Mouse (Mus musculus): ENCODE results near the gene Epb41.

Gene Epb41

GRCm38 (mm10) chr4:132074077-132074932 is 816 bp downstream of the Epb41 start, which contains the start of gene Gm10300:
Gene Gm10300, plus strand, starts transcription at chr4:132074697.
- peak; percentile 52 for DNase-seq (ENCODE audit: low spot score)

GRCm38 (mm10) chr4:132072946-132073345 is 2.2 kb downstream of the Epb41 start:
- DNase-seq (ENCODE audit: low spot score) = no peak

DNA sequence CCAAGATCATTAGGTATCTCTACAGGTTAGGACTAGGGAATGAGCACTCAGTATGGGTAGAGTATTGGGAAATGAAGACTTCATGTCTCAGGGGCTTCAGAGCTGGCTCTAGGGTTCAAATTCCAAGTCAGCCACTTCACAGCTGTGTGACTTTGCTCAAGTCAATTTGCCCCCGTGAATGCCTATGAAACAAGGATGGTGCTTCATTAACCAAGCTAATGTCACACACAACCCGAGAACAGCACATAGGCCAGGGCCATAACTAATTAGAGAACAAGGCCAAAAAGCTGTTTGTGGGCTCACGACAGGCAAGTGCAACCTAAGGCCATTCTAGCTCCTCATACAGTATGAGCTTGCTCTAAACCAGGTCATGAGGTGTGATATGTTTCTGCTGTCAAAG is 3.0 kb downstream of the Epb41 start:
- no peak for DNase-seq (ENCODE audit: low spot score)

- no peak for DNase-seq (ENCODE audit: low spot score)
Observed at GRCm38 (mm10) chr4:132071674-132072073, 3.4 kb downstream of the Epb41 start.

- no peak for DNase-seq (ENCODE audit: low spot score)
Observed at GRCm38 (mm10) chr4:132067938-132068235, 7.2 kb downstream of the Epb41 start.

- DNase-seq (ENCODE audit: low spot score) = no peak
Observed at GRCm38 (mm10) chr4:132067112-132067937, 7.8 kb downstream of the Epb41 start.

- DNase-seq (ENCODE audit: low spot score) = no peak
Observed at GRCm38 (mm10) chr4:132066101-132066773, 8.9 kb downstream of the Epb41 start.

DNA sequence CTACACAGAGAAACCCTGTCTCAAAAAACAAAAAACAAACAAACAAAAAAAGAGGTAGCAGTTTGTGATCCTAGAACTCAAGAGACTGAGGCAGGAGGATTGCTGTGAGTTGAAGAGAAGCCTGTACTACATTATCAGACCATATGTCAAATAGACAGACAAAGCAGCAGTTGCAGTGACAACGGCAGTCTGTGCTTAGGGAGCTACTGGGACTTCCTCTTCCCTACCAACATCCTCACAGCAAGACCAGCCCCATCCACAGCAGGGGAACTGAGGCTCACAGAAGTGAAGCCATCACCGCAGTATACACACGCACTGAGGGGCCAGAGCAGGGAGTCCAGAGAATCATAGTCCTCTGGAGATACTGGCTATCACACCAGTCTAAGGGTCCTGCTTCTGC is 9.5 kb downstream of the Epb41 start:
- DNase-seq (ENCODE audit: low spot score) = no peak

DNA sequence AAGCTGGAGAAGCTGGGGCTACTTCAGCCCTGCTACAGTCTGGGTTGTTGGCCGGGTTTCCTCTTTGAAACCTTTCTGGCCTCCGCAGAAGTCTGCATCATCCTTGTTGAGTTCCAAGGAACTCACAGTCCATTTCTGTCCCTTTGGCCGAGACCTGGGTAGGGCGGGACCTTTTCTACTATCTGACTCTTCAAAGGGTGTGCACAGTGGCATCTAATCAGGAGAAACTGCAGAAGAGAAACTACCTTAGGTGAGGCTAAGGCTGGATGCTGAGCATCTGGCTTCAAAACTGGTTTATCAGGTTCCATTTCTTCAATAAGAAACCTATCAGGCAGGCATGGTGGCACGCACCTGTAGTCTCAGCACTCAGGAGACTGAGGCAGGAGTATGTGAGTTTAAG is 10.6 kb downstream of the Epb41 start:
- DNase-seq (ENCODE audit: low spot score) = no peak

DNA sequence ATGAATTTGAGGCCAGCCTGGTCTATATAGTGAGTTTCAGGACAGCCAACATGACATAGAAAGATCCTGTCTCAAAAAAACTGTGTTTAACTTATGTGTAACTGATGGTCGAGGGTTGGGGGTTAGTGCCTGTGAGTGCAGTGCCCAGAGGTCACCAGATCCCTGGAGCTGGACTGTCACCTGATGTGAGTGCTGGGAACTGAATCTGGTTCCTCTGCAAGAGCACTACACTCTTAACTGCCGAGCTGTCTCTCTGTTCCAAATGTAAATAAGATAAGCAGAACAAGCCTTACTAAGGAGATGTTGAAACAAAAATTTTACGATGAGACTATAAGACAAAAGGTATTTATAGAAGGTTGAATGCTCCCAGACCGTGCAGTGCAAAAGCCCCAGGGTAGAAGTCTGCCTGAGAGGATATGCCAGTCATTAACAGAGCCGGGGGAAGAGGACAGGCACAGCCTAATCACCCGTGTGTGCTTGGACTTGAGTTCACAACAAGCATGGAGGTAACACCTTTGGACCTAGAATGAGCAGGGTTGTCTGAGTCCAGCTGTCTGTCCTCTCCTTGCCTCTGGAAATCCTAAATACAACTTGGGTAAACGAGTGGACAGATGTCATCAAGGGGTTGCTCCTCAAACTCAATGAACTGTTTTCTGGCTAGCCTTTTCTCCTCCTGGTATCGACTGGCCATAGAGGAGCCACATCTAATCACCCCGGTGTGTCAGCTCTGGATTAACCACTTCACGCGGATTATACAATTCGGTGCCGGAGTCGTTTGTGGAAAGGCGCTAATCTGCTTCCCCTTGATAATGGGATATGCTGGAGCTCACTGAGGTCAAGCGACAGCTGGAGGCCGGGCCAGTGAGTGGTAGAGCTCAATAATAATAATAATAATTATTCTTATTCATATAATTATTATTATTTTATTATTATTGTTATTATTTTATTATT is 11.9 kb downstream of the Epb41 start:
- DNase-seq (ENCODE audit: low spot score) = no peak

GRCm38 (mm10) chr4:132062289-132062688 is 12.8 kb downstream of the Epb41 start:
- no peak for DNase-seq (ENCODE audit: low spot score)

GRCm38 (mm10) chr4:132060040-132060832 is 14.9 kb downstream of the Epb41 start:
- DNase-seq (ENCODE audit: low spot score) = no peak

DNA sequence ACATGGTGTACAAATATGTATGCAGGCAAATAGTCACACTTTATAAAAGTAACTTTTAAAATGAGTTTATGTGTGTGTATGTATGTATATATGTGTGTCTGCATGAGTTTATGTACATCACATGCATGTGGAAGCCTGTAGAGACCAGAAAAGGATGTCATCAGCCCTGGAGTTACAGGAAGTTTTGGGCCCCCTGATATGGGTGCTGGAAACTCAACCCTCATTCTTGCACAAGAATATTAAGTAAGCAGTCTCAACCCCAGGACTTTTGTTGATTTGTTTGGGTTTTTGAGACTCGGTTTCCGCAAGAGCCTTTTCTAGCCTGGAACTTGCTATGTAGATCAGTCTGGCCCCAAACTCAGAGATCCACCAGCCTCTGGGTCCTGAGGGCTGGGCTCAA is 15.6 kb downstream of the Epb41 start:
- DNase-seq (ENCODE audit: low spot score) = no peak

DNA sequence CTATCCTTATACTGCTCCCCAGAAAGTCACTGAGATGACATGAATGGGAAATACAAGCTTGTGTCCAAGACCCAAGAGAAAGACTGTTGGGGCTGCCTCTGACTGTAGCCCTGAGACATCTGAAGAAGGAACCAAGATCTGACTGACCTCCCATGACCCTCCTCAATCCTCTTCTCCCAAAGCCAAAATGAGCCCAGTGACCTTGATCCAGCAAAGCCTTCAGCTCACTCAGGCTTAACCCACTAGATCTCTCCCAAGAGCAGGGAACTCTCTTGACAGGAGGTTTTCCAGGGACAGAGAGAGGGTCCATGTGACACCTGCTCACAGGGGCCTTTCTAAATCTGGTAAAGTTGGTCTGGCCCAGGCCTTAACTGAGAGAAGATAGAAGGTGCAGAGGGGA is 17.8 kb downstream of the Epb41 start:
- DNase-seq (ENCODE audit: low spot score) = no peak

- DNase-seq (ENCODE audit: low spot score) = no peak
Observed at GRCm38 (mm10) chr4:132051321-132052275, 23.5 kb downstream of the Epb41 start.

- DNase-seq (ENCODE audit: low spot score) = no peak
Observed at GRCm38 (mm10) chr4:132049549-132050200, 25.4 kb downstream of the Epb41 start.

DNA sequence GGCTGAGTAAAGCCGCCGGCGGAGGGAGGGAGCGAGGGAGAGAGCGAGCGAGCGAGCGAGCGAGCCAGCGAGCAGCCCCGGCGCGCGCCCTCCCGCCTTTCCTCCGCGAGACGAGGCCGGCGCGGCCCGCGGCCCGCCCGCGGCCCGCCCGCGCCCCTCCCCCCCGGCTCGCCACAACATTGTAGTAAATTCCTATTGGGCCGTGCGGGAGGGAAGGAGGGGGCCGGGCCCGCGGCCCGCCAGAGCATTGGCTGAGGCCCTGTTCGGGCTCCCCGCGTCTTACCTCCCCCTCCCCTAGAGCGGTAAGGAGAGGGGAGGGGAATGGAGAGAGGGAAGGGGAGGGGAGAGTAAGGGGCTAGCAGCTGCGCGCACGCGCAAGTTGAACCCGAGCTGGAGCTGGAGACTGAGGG is 26.1 kb downstream of the Epb41 start:
- DNase-seq (ENCODE audit: low spot score) = peak; percentile 93

- DNase-seq (ENCODE audit: low spot score) = no peak
Observed at GRCm38 (mm10) chr4:132048011-132048991, 26.8 kb downstream of the Epb41 start.
